Mouse (Mus musculus): Measurements from ENCODE around the gene Slamf9.
A peak's percentile ranks its signal among the peaks of the same experiment; 100 is the strongest.

The Slamf9 gene

GRCm38 (mm10) chr1:172475054-172475741, at the start of gene Slamf9:
Gene Slamf9, plus strand, starts transcription at chr1:172475358.
- no peak for DNase-seq (ENCODE audit: low read depth, low spot score)

- DNase-seq (ENCODE audit: low read depth, low spot score), result peak; percentile 36
Measured at GRCm38 (mm10) chr1:172426419-172426818, 48.7 kb upstream of the Slamf9 start.

- DNase-seq (ENCODE audit: low read depth, low spot score), result no peak
Measured at GRCm38 (mm10) chr1:172427841-172428240, 47.3 kb upstream of the Slamf9 start.

GRCm38 (mm10) chr1:172428614-172429013, 46.5 kb upstream of the Slamf9 start:
- no peak for DNase-seq (ENCODE audit: low read depth, low spot score)

GRCm38 (mm10) chr1:172430731-172431220, 44.4 kb upstream of the Slamf9 start:
- DNase-seq (ENCODE audit: low read depth, low spot score), result no peak

GRCm38 (mm10) chr1:172431836-172432586, 43.1 kb upstream of the Slamf9 start:
- DNase-seq (ENCODE audit: low read depth, low spot score), result no peak

GRCm38 (mm10) chr1:172432587-172432955, 42.6 kb upstream of the Slamf9 start:
- DNase-seq (ENCODE audit: low read depth, low spot score), result no peak

GRCm38 (mm10) chr1:172433012-172433850, 41.9 kb upstream of the Slamf9 start:
- no peak for DNase-seq (ENCODE audit: low read depth, low spot score)

GRCm38 (mm10) chr1:172433851-172434165, 41.4 kb upstream of the Slamf9 start:
- DNase-seq (ENCODE audit: low read depth, low spot score), result no peak

GRCm38 (mm10) chr1:172436785-172437184, 38.4 kb upstream of the Slamf9 start:
- peak; percentile 63 for DNase-seq (ENCODE audit: low read depth, low spot score)

- DNase-seq (ENCODE audit: low read depth, low spot score), result no peak
Measured at GRCm38 (mm10) chr1:172438621-172439020, 36.5 kb upstream of the Slamf9 start.

GRCm38 (mm10) chr1:172440521-172440920, 34.6 kb upstream of the Slamf9 start:
- no peak for DNase-seq (ENCODE audit: low read depth, low spot score)

- peak; percentile 22 for DNase-seq (ENCODE audit: low read depth, low spot score)
Measured at GRCm38 (mm10) chr1:172441935-172442445, 33.2 kb upstream of the Slamf9 start.

GRCm38 (mm10) chr1:172450226-172450625, 24.9 kb upstream of the Slamf9 start:
- DNase-seq (ENCODE audit: low read depth, low spot score), result peak; percentile 15

GRCm38 (mm10) chr1:172450848-172451470, 24.2 kb upstream of the Slamf9 start:
- no peak for DNase-seq (ENCODE audit: low read depth, low spot score)

- no peak for DNase-seq (ENCODE audit: low read depth, low spot score)
Measured at GRCm38 (mm10) chr1:172452911-172453310, 22.2 kb upstream of the Slamf9 start.

- DNase-seq (ENCODE audit: low read depth, low spot score), result no peak
Measured at GRCm38 (mm10) chr1:172453810-172454209, 21.3 kb upstream of the Slamf9 start.

- no peak for DNase-seq (ENCODE audit: low read depth, low spot score)
Measured at GRCm38 (mm10) chr1:172455416-172455815, 19.7 kb upstream of the Slamf9 start.

GRCm38 (mm10) chr1:172456001-172456677, 19.0 kb upstream of the Slamf9 start:
- no peak for DNase-seq (ENCODE audit: low read depth, low spot score)

- peak; percentile 55 for DNase-seq (ENCODE audit: low read depth, low spot score)
Measured at GRCm38 (mm10) chr1:172457196-172457595, 18.0 kb upstream of the Slamf9 start.

GRCm38 (mm10) chr1:172458041-172458440, 17.1 kb upstream of the Slamf9 start:
- peak; percentile 77 for DNase-seq (ENCODE audit: low read depth, low spot score)
